Mouse (Mus musculus): ENCODE results near the gene Pnpla1. TPM values are rescaled to one million over a fixed set of nuclear protein-coding genes. Genes with fewer than 3 reads are reported as not detected.

The Pnpla1 gene
- polyA plus RNA-seq, 1 experiment from 2014 or later, result 0.04 TPM

DNA sequence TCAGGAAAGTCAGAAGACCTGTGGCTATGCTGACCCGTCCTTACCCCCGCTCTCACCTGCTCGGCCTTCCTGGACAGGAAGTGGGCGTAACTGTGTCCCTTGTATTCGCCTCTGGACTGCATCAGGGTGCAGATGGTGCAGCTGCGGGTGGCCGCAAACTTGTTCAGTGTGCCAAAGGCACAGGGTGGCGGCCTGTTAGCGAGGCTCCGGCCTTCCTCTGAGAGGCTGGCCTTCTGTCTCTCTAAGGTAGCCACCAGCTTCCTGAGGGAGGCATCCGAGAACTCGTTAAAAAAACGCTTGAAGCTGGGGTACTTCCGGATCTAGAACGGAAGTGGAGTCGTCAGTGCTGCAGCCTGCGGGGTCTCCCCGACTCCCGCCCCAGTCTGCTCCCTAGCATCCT lies 41.2 kb downstream of the Pnpla1 start:
- no peak for TF ChIP-seq EP300 (IDR thresholded peaks at IDR 0.05)
- no peak for TF ChIP-seq CTCF (IDR thresholded peaks at IDR 0.05)
- H3K36me3 ChIP-seq (ENCODE audit: insufficient read depth, low read length), result no peaks in the 10 kb centered on the region
- no peak overlapping the region for H3K27ac ChIP-seq (ENCODE audit: low read length)
- no peak overlapping the region for H3K9ac ChIP-seq (replicated peaks; ENCODE audit: low read depth)
- WGBS, result 58% methylated on average over 19 of the region's 19 CpGs
- no peaks in the 10 kb centered on the region for H3K9me3 ChIP-seq (ENCODE audit: low read length)
- H3K4me3 ChIP-seq (ENCODE audit: low read depth, low read length), result no peak overlapping the region
- ATAC-seq, result no peak
- no peaks in the 10 kb centered on the region for H3K27me3 ChIP-seq (replicated peaks; ENCODE audit: insufficient read depth, low read length)
- H3K4me2 ChIP-seq (replicated peaks; ENCODE audit: low read depth, low read length), result no peak overlapping the region
- DNase-seq (ENCODE audit: low spot score), result no peak
- no peaks in the 10 kb centered on the region for H3K4me1 ChIP-seq (ENCODE audit: insufficient read depth, low read depth, low read length)

- Histone ChIP-seq H3K4me3 (ENCODE audit: low read depth, low read length) (no peak overlapping the region), H3K9me3 (ENCODE audit: low read length) (no peaks in the 10 kb centered on the region), H3K9ac (replicated peaks; ENCODE audit: low read depth) (no peak overlapping the region), H3K27ac (ENCODE audit: low read length) (no peak overlapping the region), H3K27me3 (replicated peaks; ENCODE audit: insufficient read depth, low read length) (no peaks in the 10 kb centered on the region), H3K4me2 (replicated peaks; ENCODE audit: low read depth, low read length) (no peak overlapping the region), H3K4me1 (ENCODE audit: insufficient read depth, low read depth, low read length) (no peaks in the 10 kb centered on the region), H3K36me3 (ENCODE audit: insufficient read depth, low read length) (no peaks in the 10 kb centered on the region)
- TF ChIP-seq EP300 (IDR thresholded peaks at IDR 0.05) (no peak), CTCF (IDR thresholded peaks at IDR 0.05) (peak; percentile 41)
- ATAC-seq (no peak), DNase-seq (ENCODE audit: low spot score) (no peak)
- WGBS, result 66% methylated on average over 4 of the region's 4 CpGs
Observed at GRCm38 (mm10) chr17:28901559-28901958, 43.3 kb downstream of the Pnpla1 start.

GRCm38 (mm10) chr17:28904546-28905376 lies 46.5 kb downstream of the Pnpla1 start:
- Histone ChIP-seq H3K27ac (ENCODE audit: low read length) (no peak overlapping the region), H3K9ac (replicated peaks; ENCODE audit: low read depth) (no peak overlapping the region), H3K27me3 (replicated peaks; ENCODE audit: insufficient read depth, low read length) (no peaks in the 10 kb centered on the region), H3K4me1 (ENCODE audit: insufficient read depth, low read depth, low read length) (peaks cover 4% of the 10 kb centered on the region; the same call in 1 of the 2 replicates), H3K36me3 (ENCODE audit: insufficient read depth, low read length) (no peaks in the 10 kb centered on the region), H3K4me3 (ENCODE audit: low read depth, low read length) (no peak overlapping the region), H3K4me2 (replicated peaks; ENCODE audit: low read depth, low read length) (no peak overlapping the region), H3K9me3 (ENCODE audit: low read length) (no peaks in the 10 kb centered on the region)
- 30% methylated on average over 23 of the region's 23 CpGs for WGBS
- peak; percentile 84 for TF ChIP-seq CTCF (IDR thresholded peaks at IDR 0.05)
- TF ChIP-seq EP300 (IDR thresholded peaks at IDR 0.05), result no peak
- ATAC-seq, result no peak; the same call in 1 of the 2 replicates
- peak; percentile 49 for DNase-seq (ENCODE audit: low spot score)

DNA sequence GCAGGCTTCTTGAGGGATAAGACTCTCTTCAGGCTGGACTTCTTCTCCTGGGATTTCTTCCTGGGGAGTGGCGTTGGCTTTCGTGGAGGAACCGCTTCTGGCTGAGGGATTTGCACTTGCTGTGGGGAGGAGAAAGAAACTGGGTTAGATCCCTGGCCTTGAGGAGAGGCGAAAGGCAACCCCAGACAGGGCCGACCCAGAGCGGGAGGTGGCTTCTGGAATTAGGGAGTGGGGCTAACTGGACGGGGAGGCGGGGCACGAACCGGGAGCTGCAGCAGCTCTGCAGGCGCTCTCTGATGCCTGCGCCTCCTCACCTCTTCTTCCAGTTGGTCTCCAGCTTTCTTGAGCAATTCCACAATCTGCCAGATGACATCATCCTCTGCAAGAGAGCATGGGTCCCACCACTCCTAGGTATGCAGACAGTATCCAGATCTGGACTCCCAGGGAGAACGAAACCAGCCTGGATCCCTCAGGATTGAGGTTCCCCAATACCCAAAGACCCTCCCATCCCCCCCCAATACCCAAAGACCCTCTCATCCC lies 47.2 kb downstream of the Pnpla1 start:
- no peak overlapping the region for H3K27ac ChIP-seq (ENCODE audit: low read length)
- no peaks in the 10 kb centered on the region for H3K9me3 ChIP-seq (ENCODE audit: low read length)
- WGBS, result 75% methylated on average over 13 of the region's 13 CpGs
- no peak for TF ChIP-seq EP300 (IDR thresholded peaks at IDR 0.05)
- TF ChIP-seq CTCF (IDR thresholded peaks at IDR 0.05), result no peak
- H3K9ac ChIP-seq (replicated peaks; ENCODE audit: low read depth), result no peak overlapping the region
- DNase-seq (ENCODE audit: low spot score), result no peak
- ATAC-seq, result no peak
- H3K4me2 ChIP-seq (replicated peaks; ENCODE audit: low read depth, low read length), result no peak overlapping the region
- H3K36me3 ChIP-seq (ENCODE audit: insufficient read depth, low read length), result no peaks in the 10 kb centered on the region
- H3K27me3 ChIP-seq (replicated peaks; ENCODE audit: insufficient read depth, low read length), result no peaks in the 10 kb centered on the region
- no peak overlapping the region for H3K4me3 ChIP-seq (ENCODE audit: low read depth, low read length)
- peaks cover 4% of the 10 kb centered on the region; the same call in 1 of the 2 replicates for H3K4me1 ChIP-seq (ENCODE audit: insufficient read depth, low read depth, low read length)

GRCm38 (mm10) chr17:28907959-28908358 lies 49.7 kb downstream of the Pnpla1 start:
- H3K4me1 ChIP-seq (ENCODE audit: insufficient read depth, low read depth, low read length), result peaks cover 4% of the 10 kb centered on the region; the same call in 1 of the 2 replicates
- H3K36me3 ChIP-seq (ENCODE audit: insufficient read depth, low read length), result no peaks in the 10 kb centered on the region
- no peak for DNase-seq (ENCODE audit: low spot score)
- no peaks in the 10 kb centered on the region for H3K9me3 ChIP-seq (ENCODE audit: low read length)
- H3K27ac ChIP-seq (ENCODE audit: low read length), result no peak overlapping the region
- no peak overlapping the region for H3K4me2 ChIP-seq (replicated peaks; ENCODE audit: low read depth, low read length)
- H3K27me3 ChIP-seq (replicated peaks; ENCODE audit: insufficient read depth, low read length), result no peaks in the 10 kb centered on the region
- H3K9ac ChIP-seq (replicated peaks; ENCODE audit: low read depth), result no peak overlapping the region
- no peak overlapping the region for H3K4me3 ChIP-seq (ENCODE audit: low read depth, low read length)
- ATAC-seq, result no peak
- no peak for TF ChIP-seq EP300 (IDR thresholded peaks at IDR 0.05)
- no peak for TF ChIP-seq CTCF (IDR thresholded peaks at IDR 0.05)
- whole genome bisulfite sequencing, result 65% methylated on average over 7 of the region's 7 CpGs

GRCm38 (mm10) chr17:28909252-28909941 lies 51.2 kb downstream of the Pnpla1 start:
- ATAC-seq, result no peak
- no peaks in the 10 kb centered on the region for H3K9me3 ChIP-seq (ENCODE audit: low read length)

More at GRCm38 (mm10) chr17:28909252-28909941, 51.2 kb downstream of the Pnpla1 start:
- WGBS, result 6% methylated on average over 29 of the region's 29 CpGs
- TF ChIP-seq EP300 (IDR thresholded peaks at IDR 0.05), result no peak
- peak; percentile 73 for TF ChIP-seq CTCF (IDR thresholded peaks at IDR 0.05)
- Histone ChIP-seq H3K4me1 (ENCODE audit: insufficient read depth, low read depth, low read length) (peaks cover 4% of the 10 kb centered on the region; the same call in 1 of the 2 replicates), H3K4me3 (ENCODE audit: low read depth, low read length) (peak overlapping the region; percentile 12; the same call in 1 of the 2 replicates), H3K27me3 (replicated peaks; ENCODE audit: insufficient read depth, low read length) (no peaks in the 10 kb centered on the region), H3K27ac (ENCODE audit: low read length) (no peak overlapping the region), H3K4me2 (replicated peaks; ENCODE audit: low read depth, low read length) (peak overlapping the region; percentile 40), H3K36me3 (ENCODE audit: insufficient read depth, low read length) (no peaks in the 10 kb centered on the region), H3K9ac (replicated peaks; ENCODE audit: low read depth) (no peak overlapping the region)
- peak; percentile 69 for DNase-seq (ENCODE audit: low spot score)

Measured in lung, postnatal 0 days (tissue).